Mouse (Mus musculus) adipocyte (in vitro differentiated cells): ENCODE data around the gene Pzp.

Source experiments
- DNase-seq: peaks from one replicate; pipeline ENCODE4 v3.0.0-alpha.2; 2016; ENCODE audit warnings: low spot score

Pzp gene

DNA sequence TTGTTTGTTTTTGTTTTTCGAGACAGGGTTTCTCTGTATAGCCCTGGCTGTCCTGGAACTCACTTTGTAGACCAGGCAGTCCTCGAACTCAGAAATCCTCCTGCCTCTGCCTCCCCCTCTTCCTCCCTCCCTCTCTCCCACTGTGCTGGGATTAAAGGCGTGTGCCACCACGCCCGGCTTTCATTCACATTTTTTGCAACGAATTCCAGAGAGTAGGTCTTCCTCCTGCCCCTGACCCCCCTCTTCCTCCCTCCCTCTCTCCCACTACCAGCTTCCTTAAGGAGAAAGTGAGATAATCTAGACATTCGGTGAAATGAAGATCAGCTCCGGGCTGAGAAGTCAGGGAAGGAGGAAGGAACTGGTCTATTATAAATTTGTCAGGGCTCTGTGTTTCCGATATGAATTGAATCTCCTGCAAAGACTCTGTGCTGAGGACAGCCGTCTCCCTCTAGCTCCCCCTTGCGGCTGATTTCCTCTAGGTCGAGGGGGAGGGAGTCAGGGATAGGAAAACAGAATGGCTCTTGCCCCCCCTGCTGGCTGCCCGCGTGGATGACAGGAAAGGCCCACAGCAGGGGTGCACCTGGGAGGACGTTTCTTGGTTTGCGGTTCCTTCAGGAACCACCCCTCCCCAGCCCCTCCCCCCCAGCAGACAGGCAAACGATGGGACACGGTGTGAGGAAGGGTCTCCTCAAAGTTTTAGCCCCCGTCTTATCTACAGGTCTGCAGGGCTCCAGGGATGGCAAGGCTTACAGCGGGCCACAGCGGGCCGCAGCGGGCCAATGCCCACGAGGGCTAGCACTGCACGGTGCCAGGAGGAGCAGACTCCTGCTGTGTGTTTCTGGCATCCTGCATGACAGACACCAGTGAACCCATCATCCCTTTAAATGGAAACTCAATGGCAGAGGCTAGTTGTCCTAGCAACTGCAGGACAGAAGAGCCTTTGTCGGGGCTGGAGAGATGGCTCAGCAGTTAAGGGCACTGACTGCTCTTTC lies 46.8 kb downstream of the Pzp start:
- peak; percentile 99 for DNase-seq

DNA sequence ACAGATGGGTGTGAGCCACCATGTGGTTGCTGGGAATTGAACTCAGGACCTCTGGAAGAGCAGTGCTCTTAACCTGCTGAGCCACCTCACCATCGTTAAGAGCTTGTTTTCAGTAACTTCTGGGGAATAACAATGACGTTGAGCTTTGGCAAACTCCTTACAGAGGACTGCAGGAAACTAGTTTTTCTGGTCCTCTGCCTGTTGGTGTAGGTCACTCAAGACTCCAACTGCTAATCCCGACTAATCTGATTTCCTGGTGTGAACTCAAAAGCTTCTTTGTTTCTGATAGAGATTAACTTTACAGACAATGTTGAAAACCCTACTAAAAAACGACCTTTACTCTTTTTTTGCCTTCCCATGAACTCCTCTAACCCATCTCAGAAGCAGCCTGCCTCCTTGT lies 49.0 kb downstream of the Pzp start:
- no peak for DNase-seq

DNA sequence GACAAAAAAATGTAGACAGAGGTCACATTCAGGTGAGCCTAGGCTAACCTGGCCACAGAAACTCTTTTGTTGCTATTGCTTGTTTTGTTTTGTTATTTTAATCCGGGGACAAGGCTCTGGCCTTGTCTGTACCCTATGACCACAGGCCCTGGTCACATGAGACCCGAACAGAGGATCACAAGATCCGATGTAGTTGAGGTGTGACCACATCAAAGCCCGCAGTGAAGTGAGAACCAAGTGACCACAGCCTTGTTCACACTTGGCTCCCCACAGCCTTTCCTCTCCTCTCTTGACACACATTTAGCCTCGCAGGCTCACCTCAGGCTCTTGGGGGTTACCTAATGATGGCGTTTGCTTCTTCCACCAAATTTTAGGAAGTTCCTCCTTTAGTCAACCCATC lies 52.4 kb downstream of the Pzp start:
- no peak for DNase-seq

DNA sequence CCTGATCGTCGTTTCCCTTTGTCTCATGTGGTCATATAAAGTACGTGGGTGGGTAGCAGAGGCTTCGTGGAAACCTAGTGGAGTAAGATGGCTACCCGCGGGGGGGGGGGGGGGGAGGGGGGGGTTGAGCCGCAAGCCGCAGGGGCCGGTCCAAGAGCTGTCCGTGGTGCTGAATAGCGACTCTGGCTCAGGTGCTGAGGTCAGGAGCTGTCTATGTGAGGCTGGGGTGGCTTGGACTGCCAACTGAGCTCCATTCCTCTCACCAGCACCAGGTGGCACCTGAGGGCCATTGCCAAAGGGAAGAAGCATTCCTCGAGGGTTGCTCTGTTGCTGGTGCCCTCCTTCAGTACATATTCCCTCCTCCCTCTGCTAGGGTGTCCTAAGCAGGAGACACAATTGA lies 57.1 kb downstream of the Pzp start:
- peak; percentile 49 for DNase-seq

DNA sequence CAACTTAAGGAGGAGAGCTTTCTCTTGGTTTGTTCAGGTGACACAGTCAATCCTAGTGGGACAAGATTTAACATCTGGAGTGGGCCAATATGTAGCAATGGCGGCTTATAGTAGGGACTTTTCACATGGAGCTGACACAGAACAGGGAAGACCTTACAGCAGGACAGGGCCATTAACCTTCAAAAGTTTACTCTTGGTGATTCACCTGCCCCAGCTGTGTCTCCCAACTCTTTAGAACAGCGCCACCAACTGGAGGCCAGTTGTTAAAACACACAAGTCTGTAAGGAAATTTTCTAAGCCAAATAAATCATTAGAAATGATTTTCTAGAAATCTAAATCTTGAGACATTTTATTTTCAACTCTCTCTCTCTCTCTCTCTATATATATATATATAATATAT lies 59.2 kb downstream of the Pzp start:
- no peak for DNase-seq

DNA sequence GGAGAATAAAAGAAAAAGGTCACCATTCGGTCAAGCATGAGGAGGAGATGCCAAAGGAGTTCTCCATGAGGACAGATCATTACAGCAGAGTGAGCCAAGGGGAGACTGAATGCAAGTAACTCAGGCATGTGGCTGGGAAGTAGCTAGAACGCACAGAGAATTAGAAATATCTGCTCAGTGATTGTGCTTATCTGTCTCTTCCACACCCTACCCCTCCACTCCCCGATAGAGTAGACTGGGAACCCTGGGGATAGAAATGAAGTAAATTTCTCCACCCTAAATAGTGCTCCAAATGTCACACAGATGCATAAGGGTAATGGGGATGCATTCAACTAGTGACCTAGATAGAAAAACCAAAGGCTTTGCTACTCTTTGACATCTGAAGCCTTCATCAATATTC lies 60.0 kb downstream of the Pzp start:
- no peak for DNase-seq

DNA sequence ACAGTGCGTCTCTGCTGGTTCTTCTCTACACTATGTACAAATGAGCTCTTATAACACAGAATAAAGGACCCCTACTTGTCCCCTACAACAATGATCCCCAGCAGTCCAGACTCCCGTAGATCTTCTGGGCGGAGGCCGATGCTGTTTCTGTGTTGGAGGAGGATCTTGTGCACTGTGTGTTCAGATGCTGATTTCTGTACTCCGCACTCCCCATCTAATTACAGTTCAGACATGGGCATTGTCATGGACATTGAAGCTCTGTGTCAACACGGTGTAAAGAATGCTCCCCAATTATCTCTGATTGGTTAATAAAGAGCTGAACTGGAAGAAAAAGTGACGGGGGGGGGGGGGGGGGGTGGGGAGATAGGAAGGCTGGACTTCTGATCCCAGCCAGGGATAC lies 60.5 kb downstream of the Pzp start:
- DNase-seq, result no peak

DNA sequence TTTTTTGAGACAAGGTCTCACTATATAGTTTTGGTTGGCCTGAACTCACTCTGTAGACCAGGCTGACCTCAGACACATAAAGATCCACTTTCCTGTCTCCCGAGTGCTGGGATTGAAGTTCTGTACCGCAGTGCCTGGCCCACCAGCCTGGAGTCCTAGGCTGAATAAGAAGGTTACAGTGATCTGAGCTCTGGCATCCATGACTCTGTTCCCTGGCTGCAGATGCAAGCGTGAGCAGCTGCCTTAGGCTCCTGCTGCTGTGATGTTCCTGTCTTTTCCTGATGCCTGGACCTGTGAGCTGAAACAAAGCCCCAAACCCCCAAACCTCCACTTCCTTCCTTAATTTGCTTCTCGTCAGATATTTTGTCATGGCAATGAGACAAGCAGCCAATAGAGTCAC lies 61.5 kb downstream of the Pzp start:
- DNase-seq, result no peak

DNA sequence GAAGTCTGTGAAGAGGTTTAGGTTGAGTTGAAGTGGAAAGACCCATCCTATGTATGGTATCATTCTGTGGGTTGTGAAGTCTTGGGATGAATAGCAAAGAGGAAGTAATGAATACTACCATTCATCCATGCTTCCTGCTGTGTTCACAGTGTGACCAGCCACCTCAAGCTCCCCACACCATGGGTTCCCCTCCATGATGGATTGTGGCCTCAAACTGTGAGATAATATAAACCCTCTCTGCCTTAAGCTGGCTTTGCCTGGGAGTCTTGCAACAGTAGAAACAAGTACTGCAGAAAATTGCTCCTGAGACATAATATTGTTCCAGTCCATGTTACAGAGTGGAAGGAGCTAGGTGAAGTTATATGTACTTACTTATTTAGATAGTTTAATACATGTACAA lies 64.9 kb downstream of the Pzp start:
- DNase-seq, result no peak

DNA sequence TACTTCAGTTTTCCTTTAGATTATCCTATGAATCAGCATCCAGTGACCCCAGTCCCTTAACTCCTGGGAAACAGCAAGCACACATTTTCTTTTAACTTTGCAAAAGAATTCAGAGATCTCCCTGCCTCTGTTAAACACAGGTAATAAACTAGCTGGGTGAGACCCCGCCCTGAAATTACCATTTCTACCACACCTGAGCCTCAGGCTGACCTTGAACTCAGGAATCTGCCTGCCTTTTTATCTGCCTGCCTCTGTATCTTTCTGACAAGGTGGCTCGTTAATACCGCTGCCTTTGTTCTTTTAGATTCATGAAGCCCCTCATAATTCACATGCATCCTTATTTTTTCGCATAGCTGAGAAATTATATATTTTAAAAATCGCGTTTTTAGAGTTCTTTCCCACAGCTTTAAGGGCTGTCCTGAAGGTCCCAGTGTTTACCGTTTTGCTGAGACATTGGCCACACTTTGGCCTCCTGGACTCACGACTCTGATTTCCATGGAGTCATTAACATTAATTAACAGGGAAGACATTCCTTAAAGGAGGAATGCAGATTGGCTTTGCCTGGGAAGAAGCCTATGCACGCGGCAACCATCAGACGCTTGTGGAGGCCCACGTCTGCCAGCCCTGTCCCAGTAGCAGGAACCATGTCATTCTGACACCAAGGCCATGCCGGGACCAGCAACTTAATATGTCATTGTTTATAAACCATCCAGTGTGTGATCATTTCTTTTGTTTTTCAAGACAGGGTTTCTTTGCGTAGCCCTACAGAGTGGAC lies 65.6 kb downstream of the Pzp start:
- DNase-seq, result no peak

DNA sequence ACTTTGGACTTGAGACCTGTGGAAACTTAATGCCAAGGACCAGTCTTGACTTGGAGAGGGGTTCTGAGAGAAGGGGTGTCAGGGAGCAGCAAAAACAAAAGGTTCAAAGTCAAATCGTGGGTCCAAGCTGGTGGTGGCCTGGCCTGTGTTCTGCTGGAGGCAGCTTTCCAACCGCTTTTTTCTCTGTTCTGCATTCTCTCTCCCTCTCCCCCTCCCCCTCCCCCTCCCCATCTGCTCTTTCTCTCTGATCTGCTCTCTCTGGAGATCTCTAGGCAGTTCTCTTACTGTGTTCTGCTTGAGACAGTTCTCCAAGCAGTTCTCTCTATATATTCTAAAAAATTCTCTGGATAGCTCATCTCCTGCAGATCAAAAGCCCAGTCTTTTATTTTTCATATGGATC lies 66.2 kb downstream of the Pzp start:
- DNase-seq, result no peak

DNA sequence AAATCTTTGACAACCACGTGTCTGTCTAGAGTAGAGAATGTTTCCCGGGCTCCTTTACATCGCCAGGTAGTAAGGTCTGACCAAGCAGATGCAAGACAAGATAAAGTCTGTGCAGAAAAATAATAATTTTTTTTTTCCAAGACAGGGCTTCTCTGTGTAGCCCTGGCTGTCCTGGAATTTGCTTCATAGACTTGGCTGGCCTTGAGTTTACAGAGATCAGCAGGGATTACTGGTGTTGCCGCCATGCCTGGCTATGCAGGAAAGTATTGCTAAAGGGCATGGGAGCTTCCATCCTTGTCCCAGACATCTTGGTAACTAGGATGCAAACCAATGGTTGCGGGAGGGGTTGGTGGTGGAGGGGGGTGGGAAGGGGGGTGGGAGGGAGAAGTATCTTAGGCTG lies 69.3 kb downstream of the Pzp start:
- no peak for DNase-seq

DNA sequence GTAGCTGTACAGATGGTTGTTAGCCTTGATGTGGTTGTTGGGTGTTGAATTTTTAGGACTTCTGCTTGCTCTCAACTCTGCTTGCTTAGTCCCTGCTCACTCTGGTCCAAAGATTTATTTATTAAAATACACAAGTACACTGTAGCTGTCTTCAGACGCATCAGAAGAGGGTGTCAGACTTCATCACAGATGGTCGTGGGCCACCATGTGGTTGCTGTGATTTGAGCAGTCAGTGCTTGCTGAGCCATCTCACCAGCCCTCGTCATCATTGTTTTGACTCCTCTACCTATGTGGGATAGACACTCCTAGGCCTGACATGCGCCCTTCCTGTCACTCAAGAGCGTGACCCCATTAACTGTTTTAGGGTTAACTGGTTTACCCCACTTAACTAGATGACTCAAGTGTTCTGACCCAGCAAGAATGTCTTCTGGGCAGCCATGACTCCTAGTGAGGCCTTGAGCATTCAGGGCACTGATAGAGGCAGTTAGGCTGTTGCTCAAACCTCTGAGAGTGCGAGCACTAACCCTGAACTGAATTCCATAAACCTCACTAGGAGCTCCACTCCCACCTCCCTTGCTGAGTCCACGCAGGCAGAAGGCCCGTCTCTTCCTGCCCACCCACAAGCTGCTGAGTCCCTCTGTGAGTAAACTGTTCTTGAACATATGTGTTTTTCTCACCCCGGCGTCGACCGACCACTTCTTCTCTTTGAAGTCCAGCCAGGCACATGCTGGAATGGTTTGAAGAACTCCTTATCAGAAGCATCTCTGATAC lies 70.5 kb downstream of the Pzp start:
- DNase-seq, result no peak

DNA sequence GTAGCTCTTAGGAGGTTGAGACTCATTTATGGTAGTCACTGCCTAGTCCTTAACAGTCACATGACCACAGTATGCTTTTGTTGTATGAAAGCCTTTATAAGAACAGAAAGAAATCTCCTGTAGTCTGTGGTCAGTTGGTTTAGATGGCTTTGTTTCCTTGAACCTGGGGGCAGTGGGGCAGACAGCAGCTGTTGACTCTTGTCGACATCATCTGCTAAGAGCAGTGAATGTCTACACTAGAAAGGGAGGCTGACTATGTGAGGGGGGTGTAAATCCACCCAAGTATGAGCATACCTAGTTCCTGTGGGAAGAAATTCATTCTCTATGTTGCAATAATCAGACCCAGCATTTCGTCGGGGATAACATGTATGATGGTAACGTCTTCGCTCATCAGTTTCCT lies 79.5 kb downstream of the Pzp start:
- no peak for DNase-seq

DNA sequence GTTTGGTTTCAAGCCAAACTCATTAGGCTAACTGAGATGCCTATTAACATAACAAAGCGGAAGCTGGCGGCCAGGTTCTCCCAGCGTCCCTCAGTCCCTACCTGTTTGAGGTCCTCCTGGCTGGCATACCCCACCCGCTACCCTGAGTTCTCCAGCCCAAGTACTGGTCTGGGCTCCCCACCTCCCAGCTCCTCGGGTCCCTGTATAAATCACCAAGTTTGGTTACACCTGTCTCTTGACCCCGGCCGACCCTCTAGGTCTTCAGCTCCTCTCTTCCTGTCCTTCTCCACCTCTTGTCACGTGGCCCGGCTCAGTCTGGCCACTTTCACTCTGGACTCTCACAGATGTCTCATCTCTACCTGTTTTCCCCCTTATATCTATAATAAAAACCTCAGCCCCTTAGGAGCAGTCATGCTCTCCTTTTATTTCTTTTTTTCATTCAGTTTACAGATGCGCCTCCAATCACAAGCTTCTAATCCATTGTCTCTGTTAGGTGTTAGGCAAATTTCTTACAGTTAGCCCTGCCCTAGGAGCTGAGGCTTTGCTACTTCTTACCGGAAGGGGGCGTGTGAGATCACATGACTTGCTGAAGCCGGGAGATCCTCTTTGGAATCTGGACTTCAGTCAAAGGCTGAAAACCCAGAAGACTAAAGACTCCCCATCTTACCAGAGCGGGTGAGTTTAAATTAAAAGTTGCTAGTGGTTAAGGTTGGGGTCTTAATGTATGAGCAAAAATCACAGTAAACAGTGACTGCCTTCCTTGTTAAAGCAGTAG lies 80.6 kb downstream of the Pzp start:
- DNase-seq, result peak; percentile 49

DNA sequence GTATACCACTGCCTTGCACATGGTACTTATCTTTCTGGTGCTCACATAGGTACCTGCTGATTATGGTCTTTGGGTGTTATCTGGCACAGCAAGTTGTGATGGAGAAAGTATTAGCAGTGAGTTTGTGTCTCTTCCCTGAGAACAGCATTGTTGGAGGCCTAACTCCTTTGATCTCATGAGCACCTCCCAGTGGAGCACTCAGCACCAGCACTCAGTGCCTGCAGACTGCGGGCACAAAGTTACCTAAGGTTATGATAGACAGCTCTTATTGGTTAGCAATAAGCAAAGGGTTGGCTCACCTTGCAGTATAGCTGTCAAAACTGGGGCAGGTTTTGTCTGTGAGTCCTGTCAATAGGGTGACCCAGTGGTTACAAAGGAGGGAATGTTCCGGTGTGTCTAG lies 86.3 kb downstream of the Pzp start:
- no peak for DNase-seq

DNA sequence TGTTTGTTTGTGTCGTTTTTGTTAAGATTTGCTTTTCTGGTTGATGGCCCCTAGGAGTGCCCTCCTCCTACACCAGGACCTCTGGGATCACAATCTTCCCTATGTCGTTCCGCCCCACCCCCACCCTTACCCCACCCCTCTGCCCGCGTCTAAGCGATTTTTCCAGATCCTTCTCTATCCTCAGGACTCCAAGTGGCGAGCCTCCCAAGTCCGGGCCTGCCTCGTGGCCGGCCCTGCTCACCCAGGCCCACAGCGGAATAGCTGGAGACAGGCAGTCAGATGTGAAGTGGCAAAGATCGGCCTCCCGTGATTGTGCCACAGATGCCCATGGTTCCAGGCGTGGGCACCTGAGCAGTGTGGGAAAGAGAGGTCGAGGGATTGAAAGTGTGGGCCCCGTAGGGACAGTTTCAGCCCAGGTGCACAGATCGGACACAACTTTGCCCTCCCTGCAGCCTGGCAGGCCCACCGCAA lies 87.6 kb downstream of the Pzp start:
- no peak for DNase-seq

DNA sequence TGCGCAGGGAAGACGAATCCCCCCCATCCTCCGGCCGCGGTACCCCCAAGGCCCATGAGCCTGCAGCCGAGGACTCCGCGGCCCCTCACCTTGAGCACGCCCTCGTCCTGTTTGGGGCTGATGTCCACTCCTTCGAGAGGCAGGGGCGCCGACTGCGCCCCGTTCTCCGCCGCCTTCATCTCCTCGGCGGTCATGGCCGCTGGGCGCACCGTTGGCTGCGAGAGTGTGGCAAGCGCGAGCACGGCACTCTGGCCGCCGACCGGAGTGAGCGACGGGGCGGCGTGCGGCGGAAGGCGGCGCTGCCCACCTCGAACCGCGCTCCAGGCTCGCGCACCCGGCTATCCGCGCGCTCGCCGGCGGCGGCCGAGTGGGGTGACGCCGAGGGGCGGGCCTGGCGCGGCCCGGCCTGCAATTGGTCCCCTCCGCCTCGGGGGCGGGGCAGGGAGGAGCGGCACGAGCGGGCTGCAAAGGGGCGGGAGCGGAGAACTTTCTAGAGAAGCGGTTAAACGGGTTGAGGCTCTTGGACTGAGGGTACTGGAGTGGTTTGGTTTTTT lies 88.1 kb downstream of the Pzp start, which contains the start of gene Fkbp4:
Fkbp4 (minus strand) TSS at position 361 of the 554 bp plus-strand sequence.
- DNase-seq, result peak; percentile 92

DNA sequence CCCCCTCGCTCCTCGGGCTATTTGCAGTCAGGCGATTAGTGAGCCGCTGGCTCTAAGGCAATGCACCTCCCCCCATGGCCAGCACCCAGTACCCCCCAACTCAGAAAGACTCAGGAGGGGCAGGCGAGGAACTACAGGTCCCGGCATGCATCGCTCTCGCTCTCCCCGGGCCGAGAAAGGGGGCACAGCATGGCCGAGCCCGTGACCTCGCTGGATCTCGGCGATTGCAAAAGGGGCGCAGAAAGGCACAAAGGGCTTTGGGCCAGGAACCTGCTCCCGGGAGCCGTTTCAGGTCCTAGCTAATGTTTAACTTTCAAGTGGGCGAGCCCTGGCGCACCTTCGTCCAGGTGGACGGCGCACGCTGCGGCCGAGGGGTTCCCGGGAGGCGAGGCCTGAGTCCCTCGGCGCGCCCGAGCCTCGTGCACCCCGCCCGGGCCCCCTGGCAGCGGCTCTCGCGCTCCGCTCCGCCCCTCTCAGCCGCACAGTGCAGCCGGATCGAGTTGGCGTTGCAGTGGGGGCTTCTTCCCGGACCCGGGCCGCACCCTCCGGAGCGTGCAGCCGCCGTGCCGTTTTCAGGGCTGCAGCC lies 88.7 kb downstream of the Pzp start:
- DNase-seq, result peak; percentile 54

DNA sequence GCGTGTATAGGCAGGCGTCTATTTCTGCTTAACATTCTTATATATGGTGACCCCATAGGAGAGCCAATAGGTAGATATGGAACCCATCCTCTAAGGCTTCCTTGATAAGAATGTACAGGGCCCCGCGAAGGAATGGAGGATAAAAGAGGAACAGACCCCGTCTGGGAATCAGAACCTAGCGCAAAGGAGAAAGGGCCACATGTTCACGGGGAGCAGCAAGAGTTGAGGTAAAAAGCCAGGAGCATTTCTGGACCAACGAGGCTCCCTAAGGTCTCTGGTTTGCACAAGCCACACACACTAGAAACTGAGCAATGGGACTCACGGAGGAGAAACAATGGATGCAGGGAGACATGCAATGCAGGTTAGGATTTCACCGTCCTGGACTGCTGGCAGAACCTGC lies 89.2 kb downstream of the Pzp start:
- no peak for DNase-seq
